12 mouse cellular contexts compared by ENCODE assay signal in genomic region chr16:29656901-29657300, GRCm38 (mm10).
A peak's percentile ranks its signal among the peaks of the same experiment; 100 is the strongest.
DNase-seq lines count a peak whose midpoint lies in the region; ATAC-seq and TF ChIP-seq lines count a peak whose summit lies in the region.
"Had no signal": no experiment of that assay in that cellular context is flagged by ENCODE, and none has a peak within 500 bp of the region (broad histone marks: within the 10 kb centered on the region; RNA-seq: fewer than 3 reads in every experiment).

No protein-coding gene starts in this region.

- H3K4me3 ChIP-seq in hindbrain, postnatal 0 days (ENCODE audit: low read length), result no peak overlapping the region
- no peak overlapping the region for H3K4me3 ChIP-seq in hindbrain, embryonic 10.5 days
- H3K4me3 ChIP-seq in midbrain, embryonic 13.5 days (replicated peaks), result no peak overlapping the region
- no peak overlapping the region for H3K4me3 ChIP-seq in midbrain, embryonic 11.5 days (ENCODE audit: low read depth, low read length)

- WGBS in hindbrain, postnatal 0 days, result 30% methylated on average over 10 of the region's 10 CpGs
- WGBS in hindbrain, embryonic 10.5 days, result 52% methylated on average over 10 of the region's 10 CpGs
- WGBS in midbrain, embryonic 13.5 days, result 36% methylated on average over 10 of the region's 10 CpGs
- 49% methylated on average over 10 of the region's 10 CpGs for WGBS in midbrain, embryonic 11.5 days

- peak; percentile 29 to 46 for DNase-seq in cerebellum, postnatal 14 days
- no peak for DNase-seq in cerebellum, adult 11 months
- peak; percentile 12 for DNase-seq in hindbrain, postnatal 0 days (ENCODE audit: low spot score)
- no peak for DNase-seq in hindbrain, embryonic 10.5 days (ENCODE audit: low spot score)
- DNase-seq in midbrain, embryonic 11.5 days (ENCODE audit: low spot score, missing footprints), result no peak
- DNase-seq in retina, embryonic 14.5 days (ENCODE audit: low spot score), result peak; percentile 19
- no peak for DNase-seq in lung, adult 18-20 months
- DNase-seq: lung, adult 2 months had no signal

- H3K36me3 ChIP-seq in hindbrain, postnatal 0 days (ENCODE audit: insufficient read depth, low read length), result peaks cover 5% of the 10 kb centered on the region; the same call in 1 of the 2 replicates
- H3K36me3 ChIP-seq in hindbrain, embryonic 10.5 days, result peaks cover 5% of the 10 kb centered on the region; the same call in 1 of the 2 replicates
- H3K36me3 ChIP-seq in midbrain, embryonic 13.5 days, result peaks cover 9% of the 10 kb centered on the region
- no peaks in the 10 kb centered on the region for H3K36me3 ChIP-seq in midbrain, embryonic 11.5 days (ENCODE audit: control insufficient read depth, insufficient read depth, low read length)

- H3K27ac ChIP-seq in hindbrain, postnatal 0 days, result no peak overlapping the region
- no peak overlapping the region for H3K27ac ChIP-seq in hindbrain, embryonic 10.5 days
- peak overlapping the region; percentile 3; the same call in 1 of the 2 replicates for H3K27ac ChIP-seq in midbrain, embryonic 13.5 days
- H3K27ac ChIP-seq in midbrain, embryonic 11.5 days (ENCODE audit: low read depth, low read length), result no peak overlapping the region

- peaks cover 14% of the 10 kb centered on the region for H3K4me1 ChIP-seq in hindbrain, postnatal 0 days (ENCODE audit: insufficient read depth, low read length)
- peaks cover 35% of the 10 kb centered on the region for H3K4me1 ChIP-seq in hindbrain, embryonic 10.5 days (replicated peaks)
- H3K4me1 ChIP-seq in midbrain, embryonic 13.5 days (replicated peaks), result peaks cover 34% of the 10 kb centered on the region
- peaks cover 13% of the 10 kb centered on the region; the same call in 1 of the 2 replicates for H3K4me1 ChIP-seq in midbrain, embryonic 11.5 days (ENCODE audit: control insufficient read depth, insufficient read depth, low read length)
- H3K4me1 ChIP-seq: heart, embryonic 12.5 days had no signal

- 0 out of 2 replicates have a peak, but pooled peaks cover 4% of the 10 kb centered on the region for H3K27me3 ChIP-seq in hindbrain, postnatal 0 days (ENCODE audit: insufficient read depth, low read length)
- peaks cover 98% of the 10 kb centered on the region for H3K27me3 ChIP-seq in hindbrain, embryonic 10.5 days (ENCODE audit: insufficient read depth, poor library complexity, severe bottlenecking)
- H3K27me3 ChIP-seq in midbrain, embryonic 13.5 days, result peaks cover 86% of the 10 kb centered on the region
- peaks cover 78% of the 10 kb centered on the region for H3K27me3 ChIP-seq in midbrain, embryonic 11.5 days (ENCODE audit: control insufficient read depth, insufficient read depth, low read length)
- H3K27me3 ChIP-seq: embryonic facial prominence, embryonic 15.5 days; heart, embryonic 12.5 days had no signal

- H3K4me2 ChIP-seq in hindbrain, postnatal 0 days (ENCODE audit: low read depth, low read length), result no peak overlapping the region
- no peak overlapping the region for H3K4me2 ChIP-seq in midbrain, embryonic 13.5 days (replicated peaks)
- H3K4me2 ChIP-seq in midbrain, embryonic 11.5 days, result no peak overlapping the region

- ATAC-seq in hindbrain, postnatal 0 days, result no peak
- ATAC-seq in midbrain, embryonic 13.5 days, result no peak
- ATAC-seq in midbrain, embryonic 11.5 days (ENCODE audit: low FRiP score), result no peak
- ATAC-seq: inflammation-experienced regulatory T-cells, adult 6 months had no signal

- TF ChIP-seq CTCF in hindbrain, postnatal 0 days (IDR thresholded peaks at IDR 0.05; ENCODE audit: low read depth), result no peak

- H3K9ac ChIP-seq in hindbrain, postnatal 0 days (replicated peaks; ENCODE audit: low read length), result no peak overlapping the region
- H3K9ac ChIP-seq in midbrain, embryonic 13.5 days (replicated peaks), result no peak overlapping the region
- no peak overlapping the region for H3K9ac ChIP-seq in midbrain, embryonic 11.5 days (ENCODE audit: low read length)
- H3K9ac ChIP-seq: embryonic facial prominence, embryonic 15.5 days had no signal

- no peaks in the 10 kb centered on the region for H3K9me3 ChIP-seq in hindbrain, postnatal 0 days (ENCODE audit: low read length)
- no peaks in the 10 kb centered on the region for H3K9me3 ChIP-seq in hindbrain, embryonic 10.5 days
- no peaks in the 10 kb centered on the region for H3K9me3 ChIP-seq in midbrain, embryonic 13.5 days
- no peaks in the 10 kb centered on the region for H3K9me3 ChIP-seq in midbrain, embryonic 11.5 days (ENCODE audit: control insufficient read depth, low read length)
- H3K9me3 ChIP-seq: embryonic facial prominence, embryonic 15.5 days; heart, embryonic 12.5 days had no signal

Comparison
In these comparisons a context has a peak if more than half of its experiments do, and no peak if none do; other contexts are left out.
1. DNase-seq: peak in cerebellum, postnatal 14 days (2 of 2), hindbrain, postnatal 0 days (single experiment) and retina, embryonic 14.5 days (single experiment); none in cerebellum, adult 11 months (single experiment), hindbrain, embryonic 10.5 days (single experiment), midbrain, embryonic 11.5 days (single experiment) and lung, adult 18-20 months (0 of 2).